In genomic region chr16:33886665-33887064, GRCm38 (mm10) we compare ENCODE assay signal across 11 mouse cellular contexts. TPM values are rescaled to one million over a fixed set of nuclear protein-coding genes. Genes with fewer than 3 reads are reported as not detected.
A peak's percentile ranks its signal among the peaks of the same experiment; 100 is the strongest.
DNase-seq lines count a peak whose midpoint lies in the region; ATAC-seq lines count a peak whose summit lies in the region.
"Had no signal": no experiment of that assay in that cellular context is flagged by ENCODE, and none has a peak within 500 bp of the region (broad histone marks: within the 10 kb centered on the region; RNA-seq: fewer than 3 reads in every experiment).

No protein-coding gene starts in this region.

- H3K27ac ChIP-seq in heart, embryonic 12.5 days (ENCODE audit: poor library complexity, severe bottlenecking), result no peak overlapping the region
- peak overlapping the region; percentile 12; the same call in 1 of the 2 replicates for H3K27ac ChIP-seq in embryonic facial prominence, embryonic 14.5 days (replicated peaks; ENCODE audit: low read depth, low read length)
- H3K27ac ChIP-seq: hindbrain, embryonic 15.5 days; midbrain, embryonic 10.5 days had no signal

- DNase-seq in heart, adult 11 months, result peak; percentile 91
- DNase-seq in 416B (ENCODE audit: low read depth), result peak; percentile 57
- peak; percentile 50 for DNase-seq in embryonic facial prominence, embryonic 14.5 days (ENCODE audit: low spot score)
- peak; percentile 54 for DNase-seq in lung, postnatal 25 days (ENCODE audit: low spot score)
- no peak for DNase-seq in right cerebral cortex, postnatal 14 days
- no peak for DNase-seq in layer of hippocampus, postnatal 10 days (ENCODE audit: low spot score in 2 of 2)
- DNase-seq in ovary, postnatal 10 days (ENCODE audit: low spot score), result no peak
- DNase-seq: cerebellum, adult 11 months had no signal

- no peaks in the 10 kb centered on the region for H3K9me3 ChIP-seq in heart, embryonic 12.5 days (replicated peaks)
- H3K9me3 ChIP-seq in embryonic facial prominence, embryonic 14.5 days (ENCODE audit: control insufficient read depth, low read length), result no peaks in the 10 kb centered on the region
- H3K9me3 ChIP-seq: hindbrain, embryonic 15.5 days; midbrain, embryonic 10.5 days had no signal

- WGBS in heart, embryonic 12.5 days, result 44% methylated on average over 6 of the region's 6 CpGs
- 22% methylated on average over 6 of the region's 6 CpGs for WGBS in embryonic facial prominence, embryonic 14.5 days

- H3K4me2 ChIP-seq in heart, embryonic 12.5 days, result no peak overlapping the region
- no peak overlapping the region for H3K4me2 ChIP-seq in embryonic facial prominence, embryonic 14.5 days (ENCODE audit: low read depth, low read length)
- H3K4me2 ChIP-seq: hindbrain, embryonic 15.5 days had no signal

- H3K36me3 ChIP-seq in heart, embryonic 12.5 days, result peaks cover 3% of the 10 kb centered on the region; the same call in 1 of the 2 replicates
- peaks cover 11% of the 10 kb centered on the region; the same call in 1 of the 2 replicates for H3K36me3 ChIP-seq in embryonic facial prominence, embryonic 14.5 days (ENCODE audit: control insufficient read depth, insufficient read depth, low read length)
- H3K36me3 ChIP-seq: hindbrain, embryonic 15.5 days; midbrain, embryonic 10.5 days had no signal

- no peak overlapping the region for H3K4me3 ChIP-seq in heart, embryonic 12.5 days
- no peak overlapping the region for H3K4me3 ChIP-seq in embryonic facial prominence, embryonic 14.5 days (ENCODE audit: low read depth, low read length)
- H3K4me3 ChIP-seq: hindbrain, embryonic 15.5 days; midbrain, embryonic 10.5 days had no signal

- peaks cover 68% of the 10 kb centered on the region for H3K4me1 ChIP-seq in heart, embryonic 12.5 days (replicated peaks)
- peaks cover 76% of the 10 kb centered on the region for H3K4me1 ChIP-seq in embryonic facial prominence, embryonic 14.5 days (ENCODE audit: control insufficient read depth, insufficient read depth, low read length)

- no peaks in the 10 kb centered on the region for H3K27me3 ChIP-seq in heart, embryonic 12.5 days (replicated peaks)
- no peaks in the 10 kb centered on the region for H3K27me3 ChIP-seq in embryonic facial prominence, embryonic 14.5 days (replicated peaks; ENCODE audit: control insufficient read depth, insufficient read depth, low read length)
- H3K27me3 ChIP-seq: hindbrain, embryonic 15.5 days had no signal

- H3K9ac ChIP-seq in heart, embryonic 12.5 days, result no peak overlapping the region
- H3K9ac ChIP-seq in embryonic facial prominence, embryonic 14.5 days (ENCODE audit: low read depth, low read length), result no peak overlapping the region
- H3K9ac ChIP-seq: hindbrain, embryonic 15.5 days had no signal

- ATAC-seq in heart, embryonic 12.5 days (ENCODE audit: insufficient number of reproducible peaks, low FRiP score), result no peak
- ATAC-seq in embryonic facial prominence, embryonic 14.5 days (ENCODE audit: low read depth), result no peak

RNA-seq across cellular contexts. Expression of gene Itgb5, which starts 57.2 kb away (rescaled TPM):
- polyA plus RNA-seq in heart, embryonic 12.5 days (2016; fragmentation: Nextera tagmentation; extraction: Ambion mirVana), result 74.8 and 76.8 TPM in 2 replicates
- 116 and 121 TPM in 2 replicates for polyA plus RNA-seq in embryonic facial prominence, embryonic 14.5 days (2014; fragmentation: Nextera tagmentation; extraction: Ambion mirVana)
- total RNA-seq in layer of hippocampus, postnatal 10 days (2021), result 10 to 100 TPM; 33.7 to 37.6 TPM

Comparison
In these comparisons a context has a peak if more than half of its experiments do, and no peak if none do; other contexts are left out.
1. DNase-seq: peak in heart, adult 11 months (single experiment), 416B (single experiment), embryonic facial prominence, embryonic 14.5 days (single experiment) and lung, postnatal 25 days (single experiment); none in right cerebral cortex, postnatal 14 days (single experiment), layer of hippocampus, postnatal 10 days (0 of 2) and ovary, postnatal 10 days (single experiment).